Mouse (Mus musculus) E14TG2a.4 (cell line): ENCODE data around the gene Exoc6.

Source experiments
- CTCF ChIP-seq: conservative IDR thresholded peaks from 2 replicates; pipeline ENCODE4 v1.5.1; 2014; ENCODE audit warnings: low read length
- NANOG ChIP-seq: IDR thresholded peaks from 2 replicates; pipeline ENCODE4 v1.6.1; 2014; ENCODE audit warnings: borderline replicate concordance, low read length, mixed read lengths

DNA sequence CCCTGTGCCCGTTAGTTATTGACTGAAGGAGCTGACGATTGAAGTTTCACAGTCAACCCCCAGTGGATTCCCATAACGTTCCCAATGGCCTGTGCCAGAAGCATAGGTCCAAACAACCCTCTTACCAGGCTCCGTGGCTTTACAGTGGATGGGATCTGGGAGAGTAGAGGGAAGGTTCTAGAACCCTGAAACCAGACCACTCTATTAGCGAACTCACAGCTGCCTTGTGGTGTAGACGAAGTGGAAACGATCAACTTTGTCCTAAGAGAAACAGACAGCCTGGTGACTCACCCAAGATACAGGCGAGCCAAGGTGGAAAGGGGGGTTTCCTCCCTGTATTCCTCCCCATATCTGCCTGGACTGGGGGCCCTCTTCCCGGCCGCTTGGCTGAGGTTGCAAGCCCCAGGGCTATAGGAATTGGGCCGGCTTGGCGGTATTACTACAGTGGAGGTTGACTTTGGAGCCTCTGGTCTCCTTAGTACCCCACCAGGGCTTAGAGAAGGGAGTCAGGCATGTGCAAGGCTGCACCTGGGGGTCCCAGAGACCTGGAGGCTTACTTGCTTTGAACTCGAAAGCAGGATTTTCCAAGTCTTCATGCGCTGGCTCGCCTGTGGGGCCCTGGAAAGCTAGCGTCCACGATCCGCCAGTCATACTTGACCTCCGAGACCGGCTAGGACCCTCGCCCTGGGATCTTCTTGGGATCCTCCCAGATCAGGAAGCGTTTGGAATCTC, 146.6 kb downstream of the Exoc6 start:
- TF ChIP-seq CTCF = no peak
- no peak for TF ChIP-seq NANOG
